Mouse (Mus musculus) stomach, postnatal 0 days (tissue): ENCODE results near the gene Wdr43.

ENCODE experiments used
- CTCF ChIP-seq: IDR thresholded peaks from 2 replicates; pipeline ENCODE4 v1.5.1; 2016; ENCODE audit warnings: antibody characterized with exemption, low read depth, mild to moderate bottlenecking, moderate library complexity
- EP300 ChIP-seq: optimal IDR thresholded peaks from 2 replicates; pipeline ENCODE3; 2016; ENCODE audit warnings: antibody characterized with exemption

DNA sequence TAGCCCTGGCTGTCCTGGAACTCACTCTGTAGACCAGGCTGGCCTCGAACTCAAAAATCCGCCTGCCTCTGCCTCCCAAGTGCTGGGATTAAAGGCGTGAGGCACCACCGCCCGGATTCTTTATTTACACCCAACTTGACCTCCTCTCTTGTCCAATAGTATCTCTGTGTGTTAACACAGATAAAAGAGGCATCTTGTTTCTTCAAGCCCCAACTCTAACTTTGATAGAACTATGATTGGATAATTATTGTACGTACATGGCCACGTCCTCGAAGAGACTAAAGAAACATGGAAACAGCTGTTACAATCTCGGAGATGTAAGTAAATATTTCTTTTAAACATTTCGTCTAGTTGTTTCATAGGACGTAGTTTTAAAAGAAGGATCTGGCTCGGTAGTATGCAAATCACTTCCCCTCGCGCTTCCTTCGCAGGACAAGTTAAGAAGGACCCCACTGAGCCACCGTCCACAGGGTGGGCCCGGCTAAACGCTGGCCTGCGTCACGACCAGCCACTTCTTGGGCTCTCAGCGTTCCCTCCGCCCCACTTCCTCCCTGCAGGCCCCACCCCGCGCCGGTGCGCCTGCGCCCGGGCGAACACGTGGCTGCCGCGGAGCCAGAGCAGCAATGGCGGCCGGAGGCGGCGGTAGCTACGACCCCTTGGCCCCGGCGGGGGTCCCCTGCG lies at the start of gene Wdr43:
- TF ChIP-seq CTCF (peak; percentile 20; the same call in 1 of the 2 replicates), EP300 (no peak)
